Mouse (Mus musculus): ENCODE data around the gene Nradd.

DNA sequence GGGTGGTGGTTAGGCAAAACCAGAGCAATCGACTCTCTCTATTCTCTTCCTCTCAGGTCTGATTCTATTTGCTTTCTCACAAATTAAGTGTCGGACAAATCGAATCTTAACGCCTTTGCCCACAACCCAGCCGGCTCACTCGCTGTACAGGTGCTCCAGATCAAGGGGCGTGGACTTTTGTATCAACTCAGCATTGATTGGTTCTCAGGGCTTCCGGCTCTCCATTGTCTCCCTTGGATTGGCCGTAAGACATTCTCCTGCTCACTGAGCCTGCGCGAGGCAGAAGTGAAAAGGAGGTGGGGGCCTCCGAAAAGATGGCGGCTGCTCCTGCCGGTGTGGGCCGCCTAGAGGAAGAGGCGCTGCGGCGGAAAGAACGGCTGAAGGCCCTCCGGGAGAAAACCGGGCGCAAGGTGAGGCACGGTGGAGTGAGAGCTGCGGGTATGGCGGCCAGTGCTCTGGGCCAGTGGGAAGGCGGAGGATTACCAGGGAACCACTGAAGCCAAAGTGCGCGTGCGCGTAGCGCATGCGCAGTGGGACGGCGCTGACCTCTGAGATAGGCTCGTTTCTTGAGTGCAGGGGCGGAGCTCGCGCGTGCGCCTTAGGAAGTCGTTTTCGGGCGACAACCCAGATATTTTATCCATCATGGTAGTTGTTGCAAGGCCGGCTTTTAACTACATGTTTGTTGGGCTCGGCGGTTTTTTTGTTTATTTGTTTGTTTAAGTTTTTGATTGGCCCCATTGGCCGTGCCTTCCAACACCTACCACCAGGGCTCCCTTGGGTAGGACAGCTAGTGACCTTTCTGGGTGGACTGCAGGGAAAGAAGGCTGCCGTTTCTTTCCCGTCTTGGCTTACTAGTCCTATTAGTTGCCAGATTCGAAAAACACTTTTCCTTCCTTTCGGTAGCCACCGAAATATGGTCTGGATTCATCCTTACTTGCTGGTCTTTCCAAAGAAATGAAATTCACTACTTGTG, 32.3 kb upstream of the Nradd start, which contains the start of gene Ccdc12:
- no peak for TF ChIP-seq CTCF (IDR thresholded peaks at IDR 0.05; ENCODE audit: extremely low read depth, insufficient read depth, insufficient read length, insufficient replicate concordance)
- peak; percentile 57 for TF ChIP-seq POLR2A (IDR thresholded peaks at IDR 0.05; ENCODE audit: low read depth, low read length)
